Mouse (Mus musculus) urinary bladder, postnatal 36 days (tissue): ENCODE results near the gene Prg3.
A peak's percentile ranks its signal among the peaks of the same experiment; 100 is the strongest.

Experiments used
- DNase-seq, 2 experiments: peaks; one replicate each; pipeline ENCODE4 v3.0.0; 2022; ENCODE audit warnings: low spot score in 2 of 2, mixed read lengths in 1 of 2

Gene Prg3

GRCm38 (mm10) chr2:85037047-85038026 is 49.3 kb downstream of the Prg3 start, which contains the start of the genes Ssrp1 and P2rx3:
Gene Ssrp1 (plus strand): TSS chr2:85037234.
Gene P2rx3 (minus strand): TSS chr2:85037462.
- DNase-seq = peak; percentile 82 to 88

- no peak for DNase-seq
Measured at GRCm38 (mm10) chr2:85038336-85038735, 50.3 kb downstream of the Prg3 start.
